Mouse (Mus musculus) c-Kit-positive CD71-negative TER-119-negative erythroid progenitor cells, embryonic 14.5 days (primary cell): ENCODE results near the gene Hsf2bp.
"Not testable (repeated sequence)": the region's sequence is repeated elsewhere in the genome, so short reads cannot be mapped to it uniquely, and the experiment has no call there.

Experiments used
- DNase-seq: peaks from one replicate; pipeline ENCODE4 v3.0.0-alpha.2; 2013; ENCODE audit warnings: low read depth

Gene Hsf2bp

GRCm38 (mm10) chr17:32035609-32036508, at the start of gene Hsf2bp, which contains the start of gene Rrp1b:
TSS of gene Hsf2bp (minus strand) at chr17:32036349.
TSS of gene Rrp1b (plus strand) at chr17:32036100.
- peak; percentile 59 for DNase-seq

GRCm38 (mm10) chr17:32083351-32083750, 47.2 kb upstream of the Hsf2bp start:
- DNase-seq, result no peak

GRCm38 (mm10) chr17:32075164-32075563, 39.0 kb upstream of the Hsf2bp start:
- DNase-seq, result no peak

GRCm38 (mm10) chr17:32074658-32075057, 38.5 kb upstream of the Hsf2bp start:
- DNase-seq, result no peak

- peak; percentile 66 for DNase-seq
Observed at GRCm38 (mm10) chr17:32073359-32073758, 37.2 kb upstream of the Hsf2bp start.

GRCm38 (mm10) chr17:32068810-32069209, 32.7 kb upstream of the Hsf2bp start:
- no peak for DNase-seq

GRCm38 (mm10) chr17:32068381-32068780, 32.2 kb upstream of the Hsf2bp start:
- no peak for DNase-seq

GRCm38 (mm10) chr17:32067541-32067940, 31.4 kb upstream of the Hsf2bp start:
- no peak for DNase-seq

GRCm38 (mm10) chr17:32064762-32065161, 28.6 kb upstream of the Hsf2bp start:
- not testable (repeated sequence) for DNase-seq

GRCm38 (mm10) chr17:32063654-32064053, 27.5 kb upstream of the Hsf2bp start:
- no peak for DNase-seq

GRCm38 (mm10) chr17:32061219-32061618, 25.1 kb upstream of the Hsf2bp start:
- DNase-seq, result no peak

- DNase-seq, result no peak
Observed at GRCm38 (mm10) chr17:32059084-32059483, 22.9 kb upstream of the Hsf2bp start.

- DNase-seq, result no peak
Observed at GRCm38 (mm10) chr17:32057843-32058242, 21.7 kb upstream of the Hsf2bp start.

- no peak for DNase-seq
Observed at GRCm38 (mm10) chr17:32053677-32054076, 17.5 kb upstream of the Hsf2bp start.

GRCm38 (mm10) chr17:32052237-32053080, 16.3 kb upstream of the Hsf2bp start:
- DNase-seq, result no peak

- no peak for DNase-seq
Observed at GRCm38 (mm10) chr17:32050609-32051008, 14.5 kb upstream of the Hsf2bp start.

GRCm38 (mm10) chr17:32049914-32050313, 13.8 kb upstream of the Hsf2bp start:
- no peak for DNase-seq

- no peak for DNase-seq
Observed at GRCm38 (mm10) chr17:32048351-32048750, 12.2 kb upstream of the Hsf2bp start.

- no peak for DNase-seq
Observed at GRCm38 (mm10) chr17:32046541-32046940, 10.4 kb upstream of the Hsf2bp start.

- DNase-seq, result peak; percentile 19
Observed at GRCm38 (mm10) chr17:32040263-32040662, 4.1 kb upstream of the Hsf2bp start.

GRCm38 (mm10) chr17:32036509-32037438, 625 bp upstream of the Hsf2bp start:
- peak; percentile 5 for DNase-seq

- DNase-seq, result no peak
Observed at GRCm38 (mm10) chr17:32034322-32034721, 1.8 kb downstream of the Hsf2bp start.
